Mouse (Mus musculus) hindbrain, embryonic 11.5 days (tissue): ENCODE results near the gene 5730596B20Rik. TPM values are rescaled to one million over a fixed set of nuclear protein-coding genes. Genes with fewer than 3 reads are reported as not detected.

Source experiments
- ATAC-seq: fragments of 200-750 bp; cut with Nextera tagmentation; 2 replicates; pipeline ENCODE4 v1.8.0; 2017; ENCODE audit warnings: mild to moderate bottlenecking, moderate TSS enrichment, moderate library complexity; ENCODE audit not compliant: low FRiP score
- DNase-seq: peaks from one replicate; pipeline ENCODE4 v3.0.0-alpha.2; 2015; ENCODE audit warnings: low spot score
- H3K27ac ChIP-seq: fragments of 300-500 bp; sonication (generic); 2 replicates; pipeline ENCODE4 v1.5.1; 2014; ENCODE audit warnings: mild to moderate bottlenecking, low read depth, low read length
- H3K27me3 ChIP-seq: fragments of 300-500 bp; sonication (generic); 2 replicates; pipeline ENCODE4 v1.6.1; 2014; ENCODE audit warnings: mild to moderate bottlenecking, low read length, moderate library complexity, mixed read lengths; ENCODE audit not compliant: control insufficient read depth, insufficient read depth
- H3K36me3 ChIP-seq: fragments of 300-500 bp; sonication (generic); 2 replicates; pipeline ENCODE4 v1.6.1; 2014; ENCODE audit warnings: mild to moderate bottlenecking, low read length, moderate library complexity, mixed read lengths; ENCODE audit not compliant: control insufficient read depth, insufficient read depth
- H3K4me1 ChIP-seq: fragments of 300-500 bp; sonication (generic); replicated peaks from 2 replicates; pipeline ENCODE4 v1.6.1; 2014; ENCODE audit warnings: low read length, mixed read lengths; ENCODE audit not compliant: control insufficient read depth, insufficient read depth
- H3K4me2 ChIP-seq: fragments of 300-500 bp; sonication (generic); replicated peaks from 2 replicates; pipeline ENCODE4 v1.6.1; 2014; ENCODE audit warnings: mild to moderate bottlenecking, low read depth, low read length
- H3K4me3 ChIP-seq: fragments of 300-500 bp; sonication (generic); 2 replicates; pipeline ENCODE4 v1.5.1; 2014; ENCODE audit warnings: low read depth, low read length
- H3K9ac ChIP-seq: fragments of 300-500 bp; sonication (generic); 2 replicates; pipeline ENCODE4 v1.6.1; 2014; ENCODE audit warnings: low read depth, low read length
- H3K9me3 ChIP-seq: fragments of 300-500 bp; sonication (generic); 2 replicates; pipeline ENCODE4 v1.6.1; 2016; ENCODE audit warnings: low read length; ENCODE audit not compliant: control insufficient read depth
- WGBS: fragments of 180-500 bp; shearing (Covaris S2); extraction: QIAGEN DNeasy Blood & Tissue Kit; methylation state at CpG from one replicate; pipeline ENCODE4 v1.1.7; 2014; 5-methylcytosine and 5-hydroxymethylcytosine counted together
- polyA plus RNA-seq: library from polyadenylated mRNA; unstranded; fragments of >200 nt; fragmentation: Nextera tagmentation; extraction: Ambion mirVana; gene quantifications from 2 replicates; pipeline ENCODE4 v1.2.1, GENCODE M21; 2014

5730596B20Rik gene
- polyA plus RNA-seq, 1 experiment from 2014 or later, result 5.4 TPM

- peak overlapping the region; percentile 88 for H3K4me2 ChIP-seq
These were observed 6.4 kb upstream of the 5730596B20Rik start for GRCm38 (mm10) chr6:52170898-52171223.

GRCm38 (mm10) chr6:52171331-52171730 lies 6.0 kb upstream of the 5730596B20Rik start:
- no peak for DNase-seq
- Histone ChIP-seq H3K4me2 (peak overlapping the region; percentile 88), H3K27me3 (peaks cover 54% of the 10 kb centered on the region), H3K4me1 (peaks cover 8% of the 10 kb centered on the region; the same call in 1 of the 2 replicates), H3K9ac (peak overlapping the region; percentile 68), H3K9me3 (no peaks in the 10 kb centered on the region), H3K27ac (peak overlapping the region; percentile 100), H3K4me3 (peak overlapping the region; percentile 76), H3K36me3 (no peaks in the 10 kb centered on the region)
- WGBS, result 1% methylated on average over 4 of the region's 4 CpGs
- no peak; the same call in 1 of the 2 replicates for ATAC-seq

More at GRCm38 (mm10) chr6:52170898-52171223, 6.4 kb upstream of the 5730596B20Rik start:
- H3K9me3 ChIP-seq, result no peaks in the 10 kb centered on the region
- peak overlapping the region; percentile 76 for H3K4me3 ChIP-seq
- H3K9ac ChIP-seq, result peak overlapping the region; percentile 68
- H3K4me1 ChIP-seq, result peaks cover 8% of the 10 kb centered on the region; the same call in 1 of the 2 replicates
- WGBS, result 15% methylated on average over 5 of the region's 5 CpGs
- no peaks in the 10 kb centered on the region for H3K36me3 ChIP-seq
- peak overlapping the region; percentile 100 for H3K27ac ChIP-seq
- no peak for ATAC-seq
- peaks cover 52% of the 10 kb centered on the region for H3K27me3 ChIP-seq
- DNase-seq, result no peak

- Histone ChIP-seq H3K9ac (peak overlapping the region; percentile 68), H3K9me3 (no peaks in the 10 kb centered on the region), H3K27me3 (peaks cover 54% of the 10 kb centered on the region), H3K27ac (peak overlapping the region; percentile 100), H3K4me3 (peak overlapping the region; percentile 76), H3K4me2 (peak overlapping the region; percentile 88), H3K4me1 (peaks cover 8% of the 10 kb centered on the region; the same call in 1 of the 2 replicates), H3K36me3 (no peaks in the 10 kb centered on the region)
- WGBS, result 11% methylated on average over 7 of the region's 7 CpGs
- ATAC-seq (no peak), DNase-seq (no peak)
These were observed 5.4 kb upstream of the 5730596B20Rik start for GRCm38 (mm10) chr6:52171938-52172337.

- no peaks in the 10 kb centered on the region for H3K36me3 ChIP-seq
- peak; percentile 62 for ATAC-seq
- WGBS, result under 1% methylated on average over 35 of the region's 35 CpGs
- H3K4me1 ChIP-seq, result peaks cover 8% of the 10 kb centered on the region; the same call in 1 of the 2 replicates
- peaks cover 56% of the 10 kb centered on the region for H3K27me3 ChIP-seq
- H3K9me3 ChIP-seq, result no peaks in the 10 kb centered on the region
- peak; percentile 94 for DNase-seq
- peak overlapping the region; percentile 88 for H3K4me2 ChIP-seq
- H3K9ac ChIP-seq, result peak overlapping the region; percentile 68
- H3K4me3 ChIP-seq, result peak overlapping the region; percentile 76
- peak overlapping the region; percentile 100 for H3K27ac ChIP-seq
These were observed 4.8 kb upstream of the 5730596B20Rik start for GRCm38 (mm10) chr6:52172501-52172900.

GRCm38 (mm10) chr6:52173648-52174047 lies 3.6 kb upstream of the 5730596B20Rik start:
- DNase-seq (no peak), ATAC-seq (no peak)
- Histone ChIP-seq H3K4me1 (peaks cover 8% of the 10 kb centered on the region; the same call in 1 of the 2 replicates), H3K27me3 (peaks cover 58% of the 10 kb centered on the region), H3K4me3 (peak overlapping the region; percentile 76), H3K9ac (peak overlapping the region; percentile 60), H3K27ac (peak overlapping the region; percentile 85), H3K36me3 (no peaks in the 10 kb centered on the region), H3K9me3 (no peaks in the 10 kb centered on the region), H3K4me2 (peak overlapping the region; percentile 88)
- 2% methylated on average over 4 of the region's 4 CpGs for WGBS

- H3K27me3 ChIP-seq, result peaks cover 63% of the 10 kb centered on the region
- peak overlapping the region; percentile 55 for H3K4me2 ChIP-seq
- ATAC-seq (peak; percentile 58), DNase-seq (peak; percentile 81)
- peaks cover 8% of the 10 kb centered on the region; the same call in 1 of the 2 replicates for H3K4me1 ChIP-seq
- no peaks in the 10 kb centered on the region for H3K9me3 ChIP-seq
- peak overlapping the region; percentile 99 for H3K27ac ChIP-seq
- WGBS, result under 1% methylated on average over 34 of the region's 41 CpGs
- H3K9ac ChIP-seq, result peak overlapping the region; percentile 97
- H3K36me3 ChIP-seq, result no peaks in the 10 kb centered on the region
- peak overlapping the region; percentile 76 for H3K4me3 ChIP-seq
These were observed 2.1 kb upstream of the 5730596B20Rik start for GRCm38 (mm10) chr6:52174968-52175751.

- Histone ChIP-seq H3K9me3 (no peaks in the 10 kb centered on the region), H3K36me3 (no peaks in the 10 kb centered on the region), H3K4me1 (peaks cover 4% of the 10 kb centered on the region; the same call in 1 of the 2 replicates), H3K27me3 (peaks cover 65% of the 10 kb centered on the region), H3K4me2 (peak overlapping the region; percentile 55), H3K9ac (peak overlapping the region; percentile 97), H3K27ac (peak overlapping the region; percentile 99), H3K4me3 (peak overlapping the region; percentile 76)
- DNase-seq (peak; percentile 78), ATAC-seq (peak; percentile 66)
- 0% methylated on average over 5 of the region's 35 CpGs for WGBS
These were observed 1.4 kb upstream of the 5730596B20Rik start for GRCm38 (mm10) chr6:52175864-52176263.

- H3K4me3 ChIP-seq, result peak overlapping the region; percentile 76
- ATAC-seq, result no peak; the same call in 1 of the 2 replicates
These were observed 907 bp upstream of the 5730596B20Rik start for GRCm38 (mm10) chr6:52176391-52176790.

More at GRCm38 (mm10) chr6:52176391-52176790, 907 bp upstream of the 5730596B20Rik start:
- H3K9me3 ChIP-seq, result no peaks in the 10 kb centered on the region
- peak overlapping the region; percentile 97 for H3K9ac ChIP-seq
- H3K27ac ChIP-seq, result peak overlapping the region; percentile 99
- under 1% methylated on average over 6 of the region's 6 CpGs for WGBS
- no peaks in the 10 kb centered on the region for H3K36me3 ChIP-seq
- H3K4me1 ChIP-seq, result 0 out of 2 replicates have a peak, but pooled peaks cover 3% of the 10 kb centered on the region
- DNase-seq, result peak; percentile 73
- peak overlapping the region; percentile 55 for H3K4me2 ChIP-seq
- peaks cover 65% of the 10 kb centered on the region for H3K27me3 ChIP-seq
